Mouse (Mus musculus) liver, adult 2 months (tissue): ENCODE data around the gene Rnf212.
"Not testable (repeated sequence)": the region's sequence is repeated elsewhere in the genome, so short reads cannot be mapped to it uniquely, and the experiment has no call there.

Experiments
- CTCF ChIP-seq: fragments of 200-500 bp; IDR thresholded peaks from 2 replicates; pipeline ENCODE4 v1.5.1; 2011; ENCODE audit warnings: low read depth, low read length, control low read depth
- POLR2A ChIP-seq: fragments of 200-500 bp; IDR thresholded peaks from 2 replicates; pipeline ENCODE4 v1.6.1; 2011; ENCODE audit warnings: low read length, control low read depth; ENCODE audit not compliant: insufficient read depth; ENCODE audit errors: extremely low read depth

DNA sequence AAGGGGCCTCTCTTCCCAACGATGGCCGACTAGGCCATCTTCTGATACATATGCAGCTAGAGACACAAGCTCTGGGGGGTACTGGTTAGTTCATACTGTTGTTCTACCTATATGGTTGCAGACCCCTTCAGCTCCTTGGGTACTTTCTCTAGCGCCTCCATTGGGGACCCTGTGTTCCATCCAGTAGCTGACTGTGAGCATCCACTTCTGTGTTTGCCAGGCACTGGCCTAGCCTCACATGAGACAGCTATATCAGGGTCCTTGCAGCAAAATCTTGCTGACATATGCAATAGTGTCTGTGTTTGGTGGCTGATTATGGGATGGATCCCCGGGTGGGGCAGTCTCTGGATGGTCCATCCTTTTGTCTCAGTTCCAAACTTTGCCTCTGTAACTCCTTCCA lies 23.5 kb downstream of the Rnf212 start:
- not testable (repeated sequence) for TF ChIP-seq CTCF, POLR2A
